Mouse (Mus musculus) 416B (cell line): ENCODE data around the gene Gdpd3.

Experiments used
- DNase-seq: peaks from one replicate; pipeline ENCODE4 v3.0.0; 2011; ENCODE audit warnings: low read depth

The Gdpd3 gene

DNA sequence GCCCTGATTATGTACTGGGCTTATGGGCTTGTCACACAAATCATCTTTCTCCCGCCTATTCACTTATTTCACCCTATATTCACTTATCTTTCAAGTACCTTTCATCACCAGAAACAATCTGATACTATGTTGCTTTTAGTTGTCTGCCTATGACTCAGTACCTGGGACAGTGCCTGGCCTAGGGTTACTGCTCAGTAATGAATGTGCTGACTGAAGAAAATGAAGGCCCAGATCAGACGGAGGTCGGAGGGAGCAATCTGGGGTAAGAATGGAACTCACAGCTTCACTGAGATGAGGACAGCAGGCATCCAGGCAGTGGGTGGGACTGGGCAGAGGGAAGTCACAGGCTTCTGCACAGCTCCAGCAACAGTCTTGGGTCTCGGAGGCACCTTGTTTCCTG lies 41.3 kb downstream of the Gdpd3 start:
- DNase-seq = no peak

DNA sequence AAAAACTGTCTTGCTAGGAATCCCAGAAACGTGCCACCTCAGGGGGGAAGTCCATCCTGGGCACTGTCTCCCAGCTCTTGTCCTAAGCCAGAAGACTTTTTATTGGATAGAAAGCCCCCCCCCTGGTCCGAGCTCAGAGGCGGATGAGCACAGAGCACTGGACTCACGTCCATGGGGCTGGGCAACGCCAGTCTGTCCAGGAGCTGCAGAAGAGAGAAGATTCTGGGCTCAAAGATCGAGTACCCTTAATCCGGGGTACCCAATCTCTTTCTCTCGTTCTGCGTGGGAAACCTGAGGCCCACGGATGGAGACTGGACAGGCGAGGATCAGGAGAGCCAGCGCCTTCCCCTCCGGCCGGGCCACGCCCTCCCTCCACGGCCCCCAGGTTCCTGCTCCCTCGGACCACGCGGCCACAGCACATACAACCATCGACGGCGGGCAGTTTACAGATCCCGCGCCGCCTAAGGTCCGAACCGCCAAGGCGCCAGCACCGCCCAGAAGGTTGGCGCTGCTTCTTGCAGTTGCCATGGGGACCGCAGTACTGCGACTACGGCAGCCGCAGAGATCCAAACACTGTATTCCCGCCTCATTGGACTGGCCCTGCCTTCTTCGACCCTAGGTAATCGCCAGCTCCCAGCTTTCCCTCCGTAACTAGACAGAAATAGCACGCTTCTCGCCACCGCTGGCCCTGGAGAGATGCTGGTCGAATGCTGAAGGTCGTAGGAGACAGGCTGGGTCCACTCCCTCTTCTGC lies 42.7 kb downstream of the Gdpd3 start:
- DNase-seq = peak; percentile 90

DNA sequence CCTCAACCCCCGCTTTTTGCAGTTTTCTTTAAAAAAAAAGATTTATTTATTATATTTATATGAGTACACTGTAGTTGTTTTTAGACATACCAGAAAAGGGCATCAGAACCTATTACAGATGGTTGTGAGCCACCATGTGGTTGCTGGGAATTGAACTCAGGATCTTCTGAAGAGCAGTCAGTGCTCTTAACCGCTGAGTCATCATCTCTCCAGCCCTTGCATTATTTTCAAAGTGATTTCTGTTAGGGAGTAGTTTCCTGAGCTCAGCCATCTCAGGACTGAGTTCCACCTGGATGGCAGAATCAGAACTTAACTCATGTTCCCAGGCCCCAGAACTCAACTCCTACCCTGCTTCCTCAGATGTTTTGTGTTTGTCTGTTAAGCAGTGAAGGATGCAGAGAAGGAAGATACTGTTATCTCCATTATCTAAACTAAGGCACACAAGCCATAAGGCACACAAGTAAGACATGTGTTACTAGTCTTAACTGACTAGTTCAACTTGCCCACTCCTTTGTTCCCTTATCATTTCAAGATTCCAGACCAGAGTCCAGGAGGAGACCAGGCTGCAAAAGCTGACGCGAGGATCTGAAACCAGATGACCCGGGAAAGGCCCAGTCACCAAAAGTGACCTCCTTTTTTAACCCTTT lies 43.7 kb downstream of the Gdpd3 start:
- DNase-seq = peak; percentile 49

DNA sequence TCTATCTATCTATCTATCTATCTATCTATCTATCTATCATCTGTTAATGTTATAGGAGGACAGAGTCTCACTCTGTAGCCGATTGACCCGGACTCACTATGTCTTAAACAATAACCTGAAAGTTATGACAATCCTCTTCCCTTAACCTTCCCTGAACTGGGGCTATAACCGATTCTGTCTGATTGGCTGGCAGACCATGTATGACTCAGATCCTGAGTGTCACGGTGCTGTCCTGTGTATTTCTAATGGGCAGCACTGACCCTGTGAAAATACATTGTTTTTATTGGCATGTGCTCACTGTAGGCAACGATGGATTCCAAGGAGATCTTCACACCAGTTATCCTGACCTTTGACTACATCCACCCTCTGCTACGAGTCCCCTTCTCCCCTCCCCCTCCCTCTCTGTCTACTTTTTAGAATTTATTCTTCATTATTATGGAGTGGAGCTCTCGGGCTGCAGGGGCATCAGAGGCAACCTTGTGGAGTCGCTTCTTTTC lies 49.6 kb downstream of the Gdpd3 start:
- DNase-seq = peak; percentile 68

DNA sequence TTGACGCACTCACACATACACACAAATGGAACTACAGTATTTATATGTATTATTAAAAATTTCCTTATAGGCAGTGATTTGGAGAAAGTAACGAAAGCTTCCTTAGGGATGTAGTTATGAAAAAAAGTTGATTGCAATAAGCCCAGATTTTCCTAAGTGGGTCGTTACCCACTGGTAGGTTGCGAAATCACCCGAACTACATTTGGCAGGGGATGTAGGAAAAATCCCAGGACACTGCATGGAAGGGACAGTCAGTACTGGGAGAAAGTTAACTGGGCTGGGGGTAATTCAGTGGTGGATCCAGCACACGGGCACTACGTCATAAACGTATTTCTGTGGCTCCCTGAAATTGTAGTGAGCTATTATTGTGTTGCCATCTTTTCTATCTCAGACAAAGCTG lies 50.4 kb downstream of the Gdpd3 start:
- no peak for DNase-seq

DNA sequence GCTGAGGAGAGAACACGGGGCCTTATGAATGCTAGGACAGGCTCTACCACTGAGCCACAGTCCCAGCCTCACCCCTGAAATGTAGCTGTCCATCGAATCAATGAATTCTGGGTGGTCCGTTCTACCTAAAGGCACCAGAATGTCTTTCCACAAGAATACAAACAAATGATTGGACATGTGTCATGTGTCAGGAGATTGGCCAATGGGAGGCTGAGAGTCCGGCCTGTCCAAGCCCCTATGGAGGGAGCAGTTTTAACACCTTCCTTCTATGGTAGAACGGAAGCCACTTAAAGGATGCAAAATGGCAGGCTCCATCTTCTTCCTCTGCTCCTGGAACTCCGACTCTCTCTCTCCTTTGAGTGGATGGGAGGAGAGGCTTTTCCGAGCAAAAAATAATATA lies 51.5 kb downstream of the Gdpd3 start:
- DNase-seq = no peak

DNA sequence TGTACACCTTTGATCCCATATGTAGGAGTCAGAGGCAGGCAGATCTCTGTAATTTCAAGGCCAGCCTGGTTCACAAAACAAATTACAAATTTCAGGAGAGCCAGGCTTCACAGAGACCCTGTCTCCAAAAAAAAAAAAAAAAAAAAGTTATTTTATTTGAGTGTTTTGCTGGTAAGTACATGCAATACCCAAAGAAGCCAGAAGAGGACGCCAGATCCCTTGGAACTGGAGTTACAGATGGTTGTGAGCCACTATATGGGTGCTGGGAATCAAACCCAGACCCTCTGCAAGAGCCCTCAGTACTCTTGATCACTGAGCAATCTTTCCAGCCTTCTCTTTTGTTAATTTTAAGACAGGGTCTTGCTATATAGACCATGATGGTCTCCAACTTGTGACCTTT lies 52.7 kb downstream of the Gdpd3 start:
- DNase-seq = no peak

DNA sequence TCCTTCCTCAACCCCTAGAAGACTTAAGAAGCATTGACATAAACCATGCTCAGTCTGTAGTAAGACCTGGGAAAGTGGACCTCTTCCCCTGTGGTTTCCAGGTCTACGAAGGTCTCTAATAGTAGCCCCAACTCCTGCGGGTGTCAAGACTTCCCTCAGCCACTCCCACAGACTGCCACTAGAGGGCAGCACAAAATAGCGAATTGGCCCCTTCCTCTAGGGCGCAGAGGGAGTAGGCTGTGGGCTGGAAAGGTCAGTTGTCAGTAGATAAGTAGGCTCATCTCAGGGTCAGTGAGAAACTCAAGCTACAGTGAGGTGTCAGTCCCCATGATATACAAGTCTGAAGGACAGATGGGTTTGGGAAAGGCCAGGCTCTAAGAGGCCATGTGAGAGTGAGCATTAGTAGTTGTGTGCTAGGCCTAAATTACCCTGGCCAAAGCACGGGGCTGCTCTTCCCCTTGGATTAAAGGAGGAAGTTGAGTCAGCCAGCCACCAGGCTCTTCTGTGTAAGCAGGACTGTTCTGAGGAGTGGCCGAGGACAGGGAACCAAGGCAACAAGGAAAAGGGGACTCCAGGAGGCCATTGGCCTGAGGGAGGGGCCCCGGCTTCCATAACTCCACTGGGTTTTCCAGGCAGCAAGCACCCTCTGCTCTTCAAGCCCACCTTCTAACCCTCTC lies 55.8 kb downstream of the Gdpd3 start:
- DNase-seq = peak; percentile 86

DNA sequence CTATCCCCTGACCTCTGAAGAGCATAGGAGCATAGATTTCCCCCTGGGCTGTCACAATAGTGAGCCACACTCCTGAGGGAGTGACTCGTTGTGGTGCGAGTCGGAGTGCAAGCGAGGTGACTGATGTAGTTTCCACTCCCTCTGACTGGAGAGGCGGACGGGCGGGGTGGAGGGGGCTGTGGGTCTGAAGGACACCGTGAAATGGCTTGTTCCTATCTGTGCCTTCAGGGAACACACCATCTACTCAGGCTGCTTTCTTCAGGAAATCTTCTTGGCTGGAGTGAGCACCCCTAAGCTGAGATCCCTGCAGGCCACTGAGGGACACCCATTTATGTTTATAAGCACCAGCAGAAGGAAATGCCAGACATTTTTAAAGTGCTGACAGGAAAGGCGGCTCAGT lies 56.6 kb downstream of the Gdpd3 start:
- no peak for DNase-seq

DNA sequence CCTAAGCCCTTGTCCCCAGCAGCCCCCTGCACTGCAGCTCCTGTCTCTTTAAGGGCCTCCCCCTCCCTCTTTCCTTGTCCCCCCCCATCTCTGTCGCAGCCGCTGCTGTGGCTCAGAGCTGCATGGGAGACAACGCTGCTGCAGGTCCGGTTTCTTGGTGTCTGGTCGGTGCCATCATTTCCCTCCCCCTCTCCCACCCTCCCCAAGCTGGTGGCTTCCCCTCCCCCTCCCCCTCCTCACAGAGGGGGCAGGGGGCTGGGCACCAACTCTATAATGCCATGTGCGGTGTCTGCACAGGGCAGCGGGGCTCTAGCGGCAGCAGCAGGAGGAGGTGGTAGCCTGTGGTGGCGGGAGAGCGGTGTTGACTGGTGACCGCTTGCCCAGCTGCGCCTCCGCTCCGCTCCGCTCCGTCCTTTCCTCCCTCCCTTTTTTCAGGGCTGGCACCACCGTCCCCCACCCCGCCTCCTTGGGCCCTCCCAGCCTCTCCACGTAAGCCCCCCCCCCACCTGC lies 57.1 kb downstream of the Gdpd3 start:
- DNase-seq = no peak

DNA sequence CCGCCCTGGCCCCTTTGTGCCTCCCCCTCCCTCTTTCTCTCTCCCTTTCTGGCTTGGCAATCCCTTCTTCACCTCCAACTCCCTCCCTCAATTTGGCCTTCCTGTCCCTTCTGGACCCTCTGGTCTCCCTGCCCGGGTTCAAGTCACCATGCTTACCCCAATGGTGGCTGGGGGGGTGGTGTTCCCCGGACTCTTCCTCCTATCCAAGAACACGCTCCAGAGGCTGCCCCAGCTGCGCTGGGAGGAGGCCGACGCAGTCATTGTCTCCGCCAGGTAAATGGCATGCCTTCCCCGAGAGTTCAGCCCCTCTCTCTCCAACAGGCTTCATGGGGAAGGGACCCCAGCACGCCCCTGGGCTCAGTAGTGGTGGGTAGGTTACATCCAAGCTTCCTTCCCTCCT lies 57.8 kb downstream of the Gdpd3 start:
- no peak for DNase-seq
